Mouse (Mus musculus): Measurements from ENCODE around the gene Gskip.

Gene Gskip

DNA sequence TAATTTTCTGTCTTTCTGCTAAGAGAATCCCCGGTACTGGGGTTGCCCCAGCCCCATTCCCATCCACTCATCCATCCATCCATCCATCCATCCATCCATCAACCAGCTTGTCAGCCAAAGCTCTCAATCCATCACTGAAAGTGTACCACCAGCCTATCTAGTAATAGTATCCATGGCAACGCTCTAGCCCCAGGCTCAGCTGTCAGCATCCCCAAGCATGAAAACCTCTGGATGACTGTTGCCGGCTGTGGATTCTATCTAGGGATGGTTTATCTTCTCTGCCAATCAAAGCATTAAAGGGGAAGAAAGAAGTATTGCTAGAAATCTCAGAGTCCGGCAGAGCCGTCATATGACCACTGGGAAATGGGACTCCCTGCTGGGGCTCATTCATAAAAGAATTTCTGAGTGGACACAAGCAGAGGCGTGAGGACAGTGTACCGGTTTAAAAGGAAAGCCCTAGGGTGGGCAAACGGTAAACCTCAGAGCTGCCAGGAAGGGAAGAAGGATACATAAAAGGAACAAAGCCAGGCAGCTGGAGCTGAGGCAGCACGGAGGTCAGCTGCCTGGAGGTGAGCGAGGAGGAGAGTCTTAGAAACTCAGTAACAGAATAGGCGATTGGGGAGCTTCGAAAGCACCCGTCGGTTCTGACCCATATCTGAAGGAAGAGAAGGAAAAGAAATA, 37.0 kb downstream of the Gskip start:
- in situ Hi-C loops (cut with MboI; ENCODE audit: low sequenced_read_pairs): no loop called here

DNA sequence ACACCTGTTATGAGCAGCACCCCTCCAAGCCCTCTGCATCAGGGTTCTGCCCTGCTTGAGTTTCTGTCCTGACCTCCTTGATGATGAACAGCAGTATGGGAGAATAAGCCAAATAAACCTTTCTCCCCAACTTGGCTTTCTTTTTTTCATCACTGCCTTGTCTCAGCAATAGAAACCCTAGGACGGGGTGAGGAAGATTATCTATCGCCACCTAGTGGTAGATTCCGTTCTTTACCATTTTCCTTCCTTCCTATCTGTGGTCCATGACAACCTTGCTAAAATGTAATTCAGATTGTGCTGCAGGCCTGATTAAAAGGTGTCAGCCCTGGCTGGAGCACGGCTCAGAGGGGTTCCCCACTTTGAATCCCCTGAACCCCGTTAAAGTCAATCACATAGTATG, 38.0 kb downstream of the Gskip start:
- in situ Hi-C loops (cut with MboI; ENCODE audit: low sequenced_read_pairs): no loop called here

DNA sequence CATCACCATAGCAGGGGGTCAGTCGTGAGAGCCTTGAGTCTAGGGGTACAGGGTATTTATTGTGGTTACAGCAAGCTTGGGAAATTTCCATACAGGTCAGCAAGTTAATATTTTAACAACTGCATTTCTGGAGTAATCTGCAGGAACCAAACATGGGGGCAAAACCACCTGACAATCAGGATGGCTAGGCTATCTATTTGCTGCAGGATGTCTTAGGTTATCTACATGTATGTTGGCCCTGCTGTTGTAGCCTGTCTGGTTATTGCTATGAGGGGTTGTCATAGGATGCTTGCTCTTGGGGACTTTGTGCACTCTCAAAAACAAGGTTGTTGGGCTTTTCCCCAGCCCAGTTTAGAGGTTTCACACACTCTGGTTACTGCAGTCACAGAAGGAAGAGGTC, 40.0 kb downstream of the Gskip start:
- in situ Hi-C loops (cut with MboI; ENCODE audit: low sequenced_read_pairs): no loop called here

DNA sequence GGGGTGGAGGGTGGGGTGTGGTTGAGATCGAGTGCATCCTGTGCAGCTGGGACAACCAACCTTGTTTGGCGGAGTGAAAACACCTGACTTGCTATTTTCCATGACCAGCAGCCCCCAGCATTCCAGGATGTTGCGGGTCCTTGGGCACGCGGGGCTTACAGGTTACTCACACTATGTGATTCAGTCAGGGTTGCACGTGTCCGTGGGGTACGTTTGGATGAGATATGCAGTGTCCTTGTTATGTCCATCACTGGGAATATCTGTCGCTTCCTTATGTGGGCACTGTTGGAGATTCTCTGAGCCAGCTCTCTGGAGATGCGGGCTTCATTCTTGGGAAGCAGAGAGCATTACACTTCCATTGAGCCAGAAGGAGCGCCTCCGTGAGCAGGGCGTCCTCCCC, 41.1 kb downstream of the Gskip start:
- in situ Hi-C loops (cut with MboI; ENCODE audit: low sequenced_read_pairs): no loop called here

DNA sequence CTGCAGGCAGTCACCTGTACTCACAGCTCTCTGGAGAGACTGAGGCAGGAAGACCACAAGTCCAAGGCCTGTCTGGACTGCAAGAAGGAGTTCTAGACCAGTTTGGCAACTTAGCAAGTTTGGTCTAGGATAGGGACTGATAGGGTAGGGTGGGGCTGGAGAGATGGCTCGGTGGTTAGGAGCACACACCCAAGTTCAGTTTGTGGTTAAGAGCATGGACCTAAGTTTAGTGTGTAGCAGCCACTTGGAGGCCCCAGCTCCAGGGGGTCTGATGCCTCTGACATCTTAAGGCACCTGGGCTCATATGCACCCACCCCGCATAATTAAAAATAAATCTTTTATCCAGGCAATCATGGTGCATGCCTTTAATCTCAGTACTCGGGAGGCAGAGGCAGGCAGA, 42.6 kb downstream of the Gskip start:
- in situ Hi-C loops (cut with MboI; ENCODE audit: low sequenced_read_pairs): no loop called here

DNA sequence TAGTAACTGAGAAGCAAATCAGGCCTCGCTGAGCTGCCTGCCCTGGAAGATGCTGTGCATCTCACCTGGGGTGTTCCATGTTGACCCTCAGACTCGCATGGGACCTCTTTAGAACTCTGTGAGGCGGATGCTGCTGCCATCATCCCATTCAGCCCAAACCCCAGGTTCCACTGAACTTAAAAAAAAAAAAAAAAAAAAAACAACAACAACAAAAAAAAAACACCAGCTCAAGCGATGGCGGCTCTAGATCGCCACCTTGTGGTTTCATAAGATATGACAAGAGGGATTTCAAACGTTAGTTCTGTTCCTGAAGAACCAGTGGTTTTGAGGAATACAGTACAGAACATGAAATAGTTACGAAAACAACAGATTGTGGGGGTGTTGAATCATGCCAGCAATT, 43.3 kb downstream of the Gskip start:
- in situ Hi-C loops (cut with MboI; ENCODE audit: low sequenced_read_pairs): no loop called here

DNA sequence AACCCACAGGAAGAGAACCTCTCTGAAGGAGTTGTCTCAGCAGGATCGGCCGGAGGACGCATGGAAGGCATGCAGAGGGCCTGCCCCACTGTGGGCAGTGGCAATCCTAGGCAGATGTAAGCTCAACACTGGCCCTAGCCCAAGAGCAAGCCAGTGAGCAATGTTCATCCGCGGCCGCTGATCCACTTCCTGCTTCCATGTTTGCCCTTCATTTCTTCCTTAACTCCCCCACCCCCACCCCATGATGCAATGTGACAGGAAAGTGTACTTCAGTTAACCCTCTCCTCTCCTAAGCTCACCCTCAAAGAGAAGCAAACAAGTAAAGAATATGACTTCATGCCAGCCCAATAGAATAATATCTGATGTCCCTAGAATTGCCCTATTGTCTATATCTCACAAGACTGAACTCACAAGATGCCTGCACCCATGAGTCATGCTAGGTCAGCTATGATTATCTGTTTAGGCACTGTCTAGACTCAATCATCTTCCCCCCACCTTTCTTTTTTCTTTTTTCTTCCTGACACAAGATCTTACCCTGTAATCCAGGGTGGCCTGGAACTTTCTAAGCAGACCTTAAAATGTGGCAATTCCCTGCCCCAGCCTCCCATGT, 46.3 kb downstream of the Gskip start:
- in situ Hi-C loops (cut with MboI; ENCODE audit: low sequenced_read_pairs): no loop called here

DNA sequence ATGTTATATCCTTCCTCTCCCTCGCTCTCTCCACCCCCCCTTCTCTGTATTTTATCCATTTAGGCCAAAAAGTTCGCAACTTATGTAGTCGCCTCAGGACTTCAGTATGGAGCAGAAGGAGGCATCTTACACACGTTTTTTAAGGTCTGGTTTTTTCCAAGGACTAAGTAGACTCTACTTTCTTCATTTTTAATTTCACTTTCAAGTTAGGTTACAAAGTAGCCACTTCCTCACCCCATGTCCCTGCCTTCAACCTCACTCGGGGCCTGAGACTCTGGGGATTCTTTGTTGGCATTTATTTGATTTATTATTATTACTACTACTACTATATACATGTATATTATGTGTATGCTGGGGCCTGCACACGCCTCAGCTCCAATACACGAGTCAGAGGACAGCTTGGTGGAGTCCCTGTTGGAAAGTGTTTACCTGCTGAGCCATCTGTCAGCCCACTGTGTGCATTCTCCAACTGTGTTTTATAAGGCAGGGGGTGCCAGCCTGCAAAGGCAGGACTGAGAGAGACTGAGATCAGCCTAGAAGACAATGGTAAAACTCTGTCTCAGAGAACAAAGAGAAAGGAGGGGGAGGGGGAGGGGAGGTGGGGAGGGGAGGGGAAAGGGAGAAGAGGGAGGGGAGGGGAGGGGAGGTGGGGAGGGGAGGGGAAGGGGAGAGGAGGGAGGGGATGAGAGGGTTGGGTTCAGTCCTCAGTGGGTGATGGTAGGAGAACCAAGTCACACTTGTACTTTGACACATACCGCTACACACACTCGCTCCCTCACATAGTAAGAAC, 48.9 kb downstream of the Gskip start:
- in situ Hi-C loops (cut with MboI; ENCODE audit: low sequenced_read_pairs): no loop called here

DNA sequence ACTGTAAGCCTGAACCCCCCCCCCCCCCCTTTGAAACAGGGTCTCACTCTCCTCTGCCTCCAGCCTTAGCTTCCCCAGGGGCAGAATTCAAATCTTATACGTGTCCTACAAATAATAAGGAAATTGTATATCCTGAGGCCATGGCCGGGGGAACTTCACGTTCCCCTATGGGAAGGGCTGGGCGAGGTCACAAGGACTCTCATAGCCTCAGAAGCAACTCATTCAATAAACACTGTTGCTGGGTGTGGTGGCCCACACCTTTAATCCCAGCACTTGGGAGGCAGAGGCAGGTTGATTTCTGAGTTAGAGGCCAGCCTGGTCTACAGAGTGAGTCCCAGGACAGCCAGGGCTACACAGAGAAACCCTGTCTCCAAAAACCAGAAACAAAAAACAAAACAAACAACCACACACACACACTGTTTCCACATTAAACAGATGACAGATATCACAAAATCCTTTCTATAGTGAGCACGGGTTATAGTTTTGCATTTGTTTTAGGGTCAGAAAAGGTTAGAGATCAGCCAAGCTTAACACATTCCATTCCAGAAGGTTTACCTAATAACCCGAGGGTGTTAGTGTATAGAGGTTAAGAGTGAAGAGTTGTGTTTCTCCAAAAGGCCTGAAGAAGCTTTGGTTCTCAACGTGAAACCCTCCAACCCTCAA, 50.7 kb downstream of the Gskip start:
- in situ Hi-C loops (cut with MboI; ENCODE audit: low sequenced_read_pairs): no loop called here

DNA sequence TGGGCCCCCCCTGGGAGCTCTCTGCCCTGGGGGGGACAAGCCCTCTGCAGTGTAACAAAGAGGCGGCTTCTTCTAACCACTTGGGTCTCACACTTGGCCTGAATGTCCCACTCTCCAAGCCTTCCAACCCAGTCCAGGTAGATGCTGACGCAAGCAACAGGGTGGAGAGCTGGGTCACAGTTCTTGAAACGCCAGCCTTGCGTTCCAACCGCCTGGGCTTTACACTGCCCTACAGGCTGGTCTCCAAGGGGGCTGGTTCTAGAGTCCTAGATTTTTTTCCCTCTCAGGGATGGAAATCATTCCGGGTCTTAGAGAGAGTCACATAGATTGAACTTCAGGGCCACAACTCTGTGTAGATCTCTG, 51.2 kb downstream of the Gskip start:
- in situ Hi-C loops (cut with MboI; ENCODE audit: low sequenced_read_pairs): no loop called here

DNA sequence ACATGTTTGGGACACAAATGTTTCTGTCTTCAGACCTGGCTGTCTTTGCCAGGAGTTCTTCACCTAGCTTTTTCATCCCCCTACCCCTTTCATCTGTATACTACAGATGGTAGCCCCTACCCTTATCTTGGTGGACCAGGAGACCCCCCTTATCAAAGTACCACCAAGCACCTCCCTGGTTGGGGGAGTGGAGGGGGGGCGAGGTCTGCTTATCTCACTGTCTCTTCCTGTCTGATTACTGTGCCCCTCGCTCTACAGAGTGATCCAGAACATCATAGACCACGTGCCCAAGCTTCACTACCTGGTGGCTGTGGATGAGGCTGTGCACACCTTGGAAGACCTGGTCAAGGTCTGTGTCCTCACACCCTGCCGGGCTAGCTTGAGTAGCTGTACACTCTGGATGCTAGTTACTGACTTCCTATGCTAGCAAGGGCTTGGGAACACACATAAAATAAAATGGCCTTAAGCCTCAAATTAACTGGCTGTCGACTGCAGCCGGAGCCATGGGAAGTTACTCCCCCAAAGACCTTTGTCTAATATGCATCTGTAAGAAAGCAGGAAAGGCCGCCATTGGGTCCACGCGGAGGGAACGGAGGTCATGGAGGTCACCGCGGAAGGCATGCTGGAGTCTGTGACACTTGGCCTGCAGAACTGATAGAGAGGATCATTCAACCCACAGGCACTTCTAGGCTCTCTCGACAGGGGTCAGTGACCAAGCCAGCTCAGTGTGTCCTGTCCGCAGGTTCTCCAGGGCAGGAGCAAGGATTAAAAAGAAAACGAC, 53.9 kb downstream of the Gskip start:
- in situ Hi-C loops (cut with MboI; ENCODE audit: low sequenced_read_pairs): no loop called here

DNA sequence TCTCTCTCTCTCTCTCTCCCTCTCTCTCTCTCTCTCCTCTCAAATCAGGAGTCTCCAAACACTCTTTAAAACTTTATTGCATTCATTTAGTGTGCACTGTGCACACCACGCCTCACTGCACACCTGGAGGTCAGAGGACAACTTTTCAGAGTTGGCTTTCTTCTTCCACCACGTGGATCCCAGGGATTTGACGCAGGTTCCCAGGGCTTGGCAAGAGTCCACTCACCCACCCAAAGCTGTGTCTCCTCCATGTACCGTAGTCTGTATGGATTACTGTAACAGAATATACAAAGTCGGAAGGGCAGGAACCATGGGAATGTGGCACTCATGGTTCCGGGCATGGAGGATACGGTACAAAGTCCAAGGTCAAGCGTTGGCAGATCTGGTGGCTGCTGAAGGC, 55.0 kb downstream of the Gskip start:
- in situ Hi-C loops (cut with MboI; ENCODE audit: low sequenced_read_pairs): no loop called here

DNA sequence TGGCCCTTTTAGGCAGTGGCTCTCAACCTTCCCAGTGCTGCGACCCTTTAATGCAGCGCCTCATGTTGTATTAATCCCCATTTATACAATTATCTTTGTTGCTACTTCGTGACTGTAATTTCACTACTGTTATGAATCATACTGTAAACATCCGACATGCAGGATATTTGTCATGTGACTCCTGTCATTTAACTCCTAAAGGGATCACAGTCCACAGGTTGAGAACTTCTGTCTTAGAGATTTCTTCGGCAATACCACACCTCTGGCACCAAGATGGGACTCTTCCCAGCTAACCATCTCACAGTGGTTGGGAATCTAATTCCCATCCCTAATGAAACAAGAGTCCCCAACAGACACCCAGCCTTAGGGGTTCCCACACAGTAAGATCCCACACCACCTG, 63.5 kb downstream of the Gskip start:
- in situ Hi-C loops (cut with MboI; ENCODE audit: low sequenced_read_pairs): no loop called here

Data from CH12F3 (cell line).